Mouse (Mus musculus) left cerebral cortex, postnatal 14 days (tissue): Measurements from ENCODE around the gene Lysmd4. TPM values are rescaled to one million over a fixed set of nuclear protein-coding genes. Genes with fewer than 3 reads are reported as not detected.

Experiments
- DNase-seq, 2 experiments: peaks; one replicate each; pipeline ENCODE4 v3.0.0; 2021 to 2022; ENCODE audit warnings: low spot score in 2 of 2, mixed read lengths in 1 of 2
- intact Hi-C: fragments of 180-260 bp; cut with DNase I; formaldehyde crosslinking; loops from one replicate; pipeline ENCODE4 v1.15.1; 2025
- total RNA-seq, 2 experiments: library from RNA; stranded (reverse); gene quantifications; 2 replicates each; pipeline ENCODE4 v1.2.3; 2021

Gene Lysmd4
- total RNA-seq, 2 experiments from 2014 or later: 33.3 to 39.3 TPM

- no peak for DNase-seq
- intact Hi-C loops: no loop called here
Measured at GRCm38 (mm10) chr7:67307078-67307477, 84.7 kb downstream of the Lysmd4 start.

DNA sequence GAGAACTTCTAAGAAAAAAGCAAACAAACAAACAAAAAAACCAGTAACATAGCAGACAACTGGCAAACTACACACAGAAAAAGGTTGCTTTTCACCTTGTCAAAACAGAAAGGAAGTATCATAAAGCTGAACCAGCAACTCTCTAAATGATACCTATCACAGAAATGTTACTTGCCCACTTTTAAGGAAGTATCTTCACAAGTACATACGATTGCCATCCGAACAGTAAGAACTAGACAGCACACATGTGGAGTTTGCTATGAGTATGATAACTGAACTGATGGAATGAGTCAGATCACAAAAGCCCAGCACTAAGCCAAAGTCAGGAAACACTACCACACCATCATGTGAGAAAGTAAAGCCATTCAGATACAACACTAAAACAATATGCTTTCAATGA, 85.8 kb downstream of the Lysmd4 start:
- no peak for DNase-seq
- intact Hi-C loops: no loop called here

- DNase-seq: no peak
- intact Hi-C loops: no loop called here
Measured at GRCm38 (mm10) chr7:67310151-67310550, 87.8 kb downstream of the Lysmd4 start.

- DNase-seq: no peak
- intact Hi-C loops: no loop called here
Measured at GRCm38 (mm10) chr7:67313200-67313599, 90.9 kb downstream of the Lysmd4 start.

DNA sequence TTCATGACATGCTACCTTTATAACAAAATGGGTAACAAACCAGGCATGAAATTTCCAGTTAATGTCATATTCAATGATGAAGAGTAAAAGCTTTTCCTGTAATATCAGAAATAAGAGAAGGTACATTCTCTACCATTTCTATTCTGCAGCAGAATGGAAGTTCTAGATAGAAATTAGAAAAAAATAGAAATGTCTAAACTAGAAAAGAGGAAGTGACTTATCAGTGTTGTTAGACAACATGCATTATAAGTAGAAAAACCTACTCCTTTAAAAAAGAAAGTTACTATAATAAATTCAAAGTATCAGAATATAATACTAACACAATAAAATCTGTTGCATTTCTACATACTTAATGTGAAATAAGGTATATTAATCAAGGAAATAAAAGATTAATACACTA, 96.4 kb downstream of the Lysmd4 start:
- intact Hi-C loops: no loop called here

GRCm38 (mm10) chr7:67320359-67320758, 98.0 kb downstream of the Lysmd4 start:
- DNase-seq: no peak
- intact Hi-C loops: no loop called here

More for the DNA sequence above, 96.4 kb downstream of the Lysmd4 start:
- DNase-seq: no peak

DNA sequence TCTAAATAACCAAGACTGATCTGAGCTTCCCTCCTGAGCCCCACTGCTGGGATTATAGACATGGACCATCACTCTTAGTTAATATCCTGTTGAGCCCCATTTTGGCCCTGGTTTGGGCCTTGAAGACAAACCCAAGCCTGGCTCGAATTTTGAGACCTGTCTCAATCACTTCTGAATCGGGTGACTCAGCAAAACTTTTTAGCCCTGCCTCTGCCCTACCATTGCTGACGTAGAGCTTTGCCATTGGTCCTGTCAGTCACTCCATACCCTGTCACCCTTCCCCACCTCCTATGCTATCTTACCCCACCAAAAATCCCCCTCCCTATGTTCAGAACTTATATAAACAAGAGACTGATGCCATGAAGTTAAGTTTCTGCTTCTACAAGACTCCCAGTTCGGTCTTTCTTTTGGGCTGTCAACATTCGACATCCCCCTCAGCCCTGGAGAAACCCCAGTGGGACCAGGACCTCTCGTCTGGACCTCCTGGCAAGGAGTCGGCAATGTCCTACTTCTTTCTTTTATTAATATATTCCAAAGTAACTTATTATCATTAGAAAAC, 119.8 kb downstream of the Lysmd4 start:
- intact Hi-C loops: no loop called here
- DNase-seq: no peak

DNA sequence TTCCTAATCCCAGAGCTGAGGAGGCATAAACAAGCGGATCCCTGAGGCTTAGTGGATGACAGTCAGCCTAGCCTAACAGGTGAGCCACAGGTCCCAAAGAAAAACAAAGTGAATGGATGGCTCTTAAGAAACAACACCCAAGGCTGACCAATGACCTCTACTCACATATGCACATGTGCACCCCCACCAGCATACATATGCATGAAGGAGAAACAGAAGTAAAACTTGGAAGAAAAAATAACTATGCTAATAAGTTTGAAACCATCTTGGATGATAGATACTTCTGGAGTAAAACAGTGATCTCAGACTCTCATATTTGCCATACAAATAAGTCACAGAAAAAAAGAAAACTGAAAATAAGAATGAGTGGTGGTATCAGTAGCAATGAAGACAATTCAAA, 122.1 kb downstream of the Lysmd4 start:
- DNase-seq: no peak
- intact Hi-C loops: no loop called here

DNA sequence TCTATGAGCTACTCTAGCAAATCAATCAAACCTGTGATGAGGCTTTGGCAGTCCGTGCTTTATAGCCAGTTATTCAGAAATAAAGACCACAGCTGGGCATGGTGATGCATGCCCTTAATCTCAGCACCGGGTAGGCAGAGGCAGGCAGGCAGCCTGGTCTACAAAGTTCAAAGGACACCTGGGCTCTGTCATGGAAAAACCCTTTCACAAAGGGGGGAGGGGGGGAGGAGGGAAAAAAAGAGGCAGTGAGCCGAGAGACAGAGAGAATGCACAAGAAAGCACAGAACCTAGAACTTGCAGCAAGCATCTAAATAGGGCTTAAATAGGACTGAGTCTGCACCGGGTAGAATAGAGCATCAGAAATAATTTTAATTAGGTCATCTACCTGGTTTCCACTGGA, 130.6 kb downstream of the Lysmd4 start:
- no peak for DNase-seq
- intact Hi-C loops: no loop called here

GRCm38 (mm10) chr7:67353667-67354066, 131.3 kb downstream of the Lysmd4 start:
- intact Hi-C loops: no loop called here
- no peak for DNase-seq

DNA sequence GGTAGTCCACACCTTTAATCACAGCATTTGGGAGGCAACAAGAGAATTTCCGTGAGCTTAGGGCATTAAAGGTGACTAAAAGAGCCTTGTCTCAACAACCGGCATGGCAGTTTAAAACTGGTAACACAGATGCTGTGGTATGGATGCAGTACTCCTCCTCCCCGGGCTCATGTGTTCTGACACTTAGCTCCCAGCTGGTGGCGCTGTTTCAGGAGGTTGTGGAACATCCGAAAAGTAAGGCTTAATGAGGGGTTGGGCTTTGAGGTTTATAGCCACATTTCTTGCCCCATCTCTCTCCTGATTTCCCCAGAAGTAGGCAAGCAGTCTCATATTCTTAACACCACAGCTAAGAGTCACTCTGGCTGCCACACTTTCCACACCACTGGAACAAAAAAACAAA, 133.5 kb downstream of the Lysmd4 start:
- no peak for DNase-seq
- intact Hi-C loops: no loop called here

Other genes starting within 250 kb of the Lysmd4 start
- 100 to 1,000 TPM; 122 to 123 TPM for gene Mef2a, start 150.3 kb downstream of the Lysmd4 start, total RNA-seq